Mouse (Mus musculus): ENCODE results near the gene Frmpd4. TPM values are rescaled to one million over a fixed set of nuclear protein-coding genes. Genes with fewer than 3 reads are reported as not detected.

The Frmpd4 gene
- polyA plus RNA-seq, 1 experiment = not detected

- H3K4me3 ChIP-seq (replicated peaks) = no peak overlapping the region
- H3K27me3 ChIP-seq (ENCODE audit: control insufficient read depth) = no peaks in the 10 kb centered on the region
- H3K36me3 ChIP-seq (ENCODE audit: control insufficient read depth) = no peaks in the 10 kb centered on the region
- no peaks in the 10 kb centered on the region for H3K9me3 ChIP-seq (ENCODE audit: control insufficient read depth, low read length)
- no peaks in the 10 kb centered on the region for H3K4me1 ChIP-seq (ENCODE audit: control insufficient read depth)
- TF ChIP-seq GATA1 (IDR thresholded peaks at IDR 0.05; ENCODE audit: low read length) = no peak
- no peak for TF ChIP-seq TAL1 (IDR thresholded peaks at IDR 0.05; ENCODE audit: low read length)
Measured at GRCm38 (mm10) chrX:168403512-168403911, 173.5 kb downstream of the Frmpd4 start.

GRCm38 (mm10) chrX:168350431-168350830 is 226.6 kb downstream of the Frmpd4 start:
- H3K4me3 ChIP-seq (replicated peaks) = no peak overlapping the region

GRCm38 (mm10) chrX:168349320-168350225 is 227.5 kb downstream of the Frmpd4 start:
- Histone ChIP-seq H3K36me3 (ENCODE audit: control insufficient read depth) (no peaks in the 10 kb centered on the region), H3K27me3 (ENCODE audit: control insufficient read depth) (no peaks in the 10 kb centered on the region), H3K4me1 (ENCODE audit: control insufficient read depth) (no peaks in the 10 kb centered on the region), H3K9me3 (ENCODE audit: control insufficient read depth, low read length) (no peaks in the 10 kb centered on the region), H3K4me3 (replicated peaks) (no peak overlapping the region)
- TF ChIP-seq GATA1 (IDR thresholded peaks at IDR 0.05; ENCODE audit: low read length) (no peak), TAL1 (IDR thresholded peaks at IDR 0.05; ENCODE audit: low read length) (no peak)

More at GRCm38 (mm10) chrX:168350431-168350830, 226.6 kb downstream of the Frmpd4 start:
- no peak for TF ChIP-seq TAL1 (IDR thresholded peaks at IDR 0.05; ENCODE audit: low read length)
- TF ChIP-seq GATA1 (IDR thresholded peaks at IDR 0.05; ENCODE audit: low read length) = no peak
- H3K4me1 ChIP-seq (ENCODE audit: control insufficient read depth) = no peaks in the 10 kb centered on the region
- no peaks in the 10 kb centered on the region for H3K9me3 ChIP-seq (ENCODE audit: control insufficient read depth, low read length)
- no peaks in the 10 kb centered on the region for H3K36me3 ChIP-seq (ENCODE audit: control insufficient read depth)
- H3K27me3 ChIP-seq (ENCODE audit: control insufficient read depth) = no peaks in the 10 kb centered on the region

GRCm38 (mm10) chrX:168338212-168338611 is 238.8 kb downstream of the Frmpd4 start:
- Histone ChIP-seq H3K4me1 (ENCODE audit: control insufficient read depth) (no peaks in the 10 kb centered on the region), H3K36me3 (ENCODE audit: control insufficient read depth) (no peaks in the 10 kb centered on the region), H3K27me3 (ENCODE audit: control insufficient read depth) (no peaks in the 10 kb centered on the region), H3K4me3 (replicated peaks) (no peak overlapping the region), H3K9me3 (ENCODE audit: control insufficient read depth, low read length) (peaks cover 3% of the 10 kb centered on the region; the same call in 1 of the 2 replicates)
- TF ChIP-seq TAL1 (IDR thresholded peaks at IDR 0.05; ENCODE audit: low read length) (no peak), GATA1 (IDR thresholded peaks at IDR 0.05; ENCODE audit: low read length) (no peak)

GRCm38 (mm10) chrX:168325161-168325560 is 251.9 kb downstream of the Frmpd4 start:
- Histone ChIP-seq H3K4me3 (replicated peaks) (no peak overlapping the region), H3K4me1 (ENCODE audit: control insufficient read depth) (no peaks in the 10 kb centered on the region), H3K36me3 (ENCODE audit: control insufficient read depth) (no peaks in the 10 kb centered on the region), H3K9me3 (ENCODE audit: control insufficient read depth, low read length) (no peaks in the 10 kb centered on the region), H3K27me3 (ENCODE audit: control insufficient read depth) (no peaks in the 10 kb centered on the region)
- TF ChIP-seq TAL1 (IDR thresholded peaks at IDR 0.05; ENCODE audit: low read length) (no peak), GATA1 (IDR thresholded peaks at IDR 0.05; ENCODE audit: low read length) (no peak)

- H3K4me3 ChIP-seq (replicated peaks) = no peak overlapping the region
- no peaks in the 10 kb centered on the region for H3K27me3 ChIP-seq (ENCODE audit: control insufficient read depth)
- H3K36me3 ChIP-seq (ENCODE audit: control insufficient read depth) = no peaks in the 10 kb centered on the region
- H3K9me3 ChIP-seq (ENCODE audit: control insufficient read depth, low read length) = no peaks in the 10 kb centered on the region
- H3K4me1 ChIP-seq (ENCODE audit: control insufficient read depth) = no peaks in the 10 kb centered on the region
- TF ChIP-seq GATA1 (IDR thresholded peaks at IDR 0.05; ENCODE audit: low read length) (no peak), TAL1 (IDR thresholded peaks at IDR 0.05; ENCODE audit: low read length) (no peak)
Measured at GRCm38 (mm10) chrX:168312158-168312557, 264.9 kb downstream of the Frmpd4 start.

- Histone ChIP-seq H3K36me3 (ENCODE audit: control insufficient read depth) (no peaks in the 10 kb centered on the region), H3K9me3 (ENCODE audit: control insufficient read depth, low read length) (no peaks in the 10 kb centered on the region), H3K4me3 (replicated peaks) (no peak overlapping the region), H3K4me1 (ENCODE audit: control insufficient read depth) (no peaks in the 10 kb centered on the region), H3K27me3 (ENCODE audit: control insufficient read depth) (no peaks in the 10 kb centered on the region)
- TF ChIP-seq GATA1 (IDR thresholded peaks at IDR 0.05; ENCODE audit: low read length) (no peak), TAL1 (IDR thresholded peaks at IDR 0.05; ENCODE audit: low read length) (no peak)
Measured at GRCm38 (mm10) chrX:168310143-168310542, 266.9 kb downstream of the Frmpd4 start.

GRCm38 (mm10) chrX:168292506-168292905 is 284.5 kb downstream of the Frmpd4 start:
- no peak overlapping the region for H3K4me3 ChIP-seq (replicated peaks)
- H3K36me3 ChIP-seq (ENCODE audit: control insufficient read depth) = no peaks in the 10 kb centered on the region
- TF ChIP-seq TAL1 (IDR thresholded peaks at IDR 0.05; ENCODE audit: low read length) (no peak), GATA1 (IDR thresholded peaks at IDR 0.05; ENCODE audit: low read length) (no peak)
- no peaks in the 10 kb centered on the region for H3K27me3 ChIP-seq (ENCODE audit: control insufficient read depth)
- no peaks in the 10 kb centered on the region for H3K4me1 ChIP-seq (ENCODE audit: control insufficient read depth)
- H3K9me3 ChIP-seq (ENCODE audit: control insufficient read depth, low read length) = no peaks in the 10 kb centered on the region

GRCm38 (mm10) chrX:168207034-168207433 is 370.0 kb downstream of the Frmpd4 start:
- Histone ChIP-seq H3K27me3 (ENCODE audit: control insufficient read depth) (no peaks in the 10 kb centered on the region), H3K4me1 (ENCODE audit: control insufficient read depth) (no peaks in the 10 kb centered on the region), H3K9me3 (ENCODE audit: control insufficient read depth, low read length) (no peaks in the 10 kb centered on the region), H3K36me3 (ENCODE audit: control insufficient read depth) (no peaks in the 10 kb centered on the region), H3K4me3 (replicated peaks) (no peak overlapping the region)
- TF ChIP-seq GATA1 (IDR thresholded peaks at IDR 0.05; ENCODE audit: low read length) (no peak), TAL1 (IDR thresholded peaks at IDR 0.05; ENCODE audit: low read length) (no peak)

Measured in erythroblast, embryonic 14.5 days (primary cell).